Mouse (Mus musculus): ENCODE measurements at regions not wholly inside any gene's neighbourhood (a gene's known extent, or its start where the extent isn't known, plus 50 kb on each side); places are given as distances from the start of the nearest gene placed in this dataset.

DNA sequence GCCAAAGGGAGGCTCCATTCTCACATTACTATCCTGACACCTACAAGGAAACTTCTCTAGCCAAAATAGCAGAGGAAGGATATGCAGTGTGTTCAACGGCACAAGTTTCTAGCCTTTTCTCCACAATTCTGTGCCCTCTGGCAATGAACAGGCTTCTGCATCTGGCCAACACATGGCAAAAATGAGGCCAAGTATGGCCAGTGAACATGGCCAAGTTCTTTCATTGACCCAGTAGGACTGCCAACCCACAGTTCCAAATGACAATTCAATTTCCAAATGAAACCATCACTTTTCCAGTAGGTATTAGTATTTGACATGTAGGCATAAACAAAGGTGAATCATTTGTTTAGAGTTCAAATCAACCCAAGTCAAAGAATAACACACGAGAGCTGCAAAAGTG lies 208.8 kb downstream of the Gm11361 start:
- Histone ChIP-seq H3K9ac (ENCODE audit: low read depth, low read length) (no peak overlapping the region), H3K27ac (ENCODE audit: low read depth, low read length) (no peak overlapping the region), H3K4me1 (ENCODE audit: control insufficient read depth, insufficient read depth, low read length) (no peaks in the 10 kb centered on the region), H3K9me3 (ENCODE audit: control insufficient read depth, low read length) (no peaks in the 10 kb centered on the region), H3K4me2 (replicated peaks; ENCODE audit: low read depth, low read length) (no peak overlapping the region), H3K27me3 (ENCODE audit: control insufficient read depth, insufficient read depth, low read length) (no peaks in the 10 kb centered on the region), H3K36me3 (ENCODE audit: control insufficient read depth, insufficient read depth, low read length) (no peaks in the 10 kb centered on the region), H3K4me3 (ENCODE audit: low read length) (no peak overlapping the region)
- WGBS: 94% methylated on average over 2 of the region's 2 CpGs
- ATAC-seq (ENCODE audit: low FRiP score, low TSS enrichment): no peak

- Histone ChIP-seq H3K4me1 (ENCODE audit: control insufficient read depth, insufficient read depth, low read length) (no peaks in the 10 kb centered on the region), H3K4me2 (replicated peaks; ENCODE audit: low read depth, low read length) (no peak overlapping the region), H3K27me3 (ENCODE audit: control insufficient read depth, insufficient read depth, low read length) (no peaks in the 10 kb centered on the region), H3K9me3 (ENCODE audit: control insufficient read depth, low read length) (no peaks in the 10 kb centered on the region), H3K4me3 (ENCODE audit: low read length) (no peak overlapping the region), H3K9ac (ENCODE audit: low read depth, low read length) (no peak overlapping the region), H3K27ac (ENCODE audit: low read depth, low read length) (no peak overlapping the region), H3K36me3 (ENCODE audit: control insufficient read depth, insufficient read depth, low read length) (no peaks in the 10 kb centered on the region)
- no peak for ATAC-seq (ENCODE audit: low FRiP score, low TSS enrichment)
- 84% methylated on average over 2 of the region's 2 CpGs for WGBS
Observed at GRCm38 (mm10) chr13:28465187-28465880, 208.0 kb downstream of the Gm11361 start.

DNA sequence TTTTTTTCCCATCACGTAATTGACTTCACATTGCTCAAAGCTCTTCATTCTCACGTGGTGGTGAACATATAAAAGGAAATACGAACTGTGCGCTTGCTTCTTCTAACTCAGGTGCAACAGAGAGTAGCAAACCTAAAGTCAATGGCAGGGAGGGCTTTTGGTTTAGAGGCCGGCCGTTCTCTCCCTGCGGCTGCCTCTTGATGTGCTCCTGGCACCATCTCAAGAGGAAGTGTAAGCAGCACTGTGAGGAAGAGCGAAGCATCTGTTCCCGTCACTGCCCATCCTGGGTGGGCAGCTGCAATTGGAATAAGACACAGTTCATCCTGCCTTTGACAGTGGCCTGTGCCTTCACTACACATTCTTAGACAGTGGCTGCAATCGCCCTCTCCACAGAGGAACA lies 204.0 kb downstream of the Gm11361 start:
- H3K27ac ChIP-seq (ENCODE audit: low read depth, low read length): no peak overlapping the region
- no peaks in the 10 kb centered on the region for H3K27me3 ChIP-seq (ENCODE audit: control insufficient read depth, insufficient read depth, low read length)
- H3K9ac ChIP-seq (ENCODE audit: low read depth, low read length): no peak overlapping the region
- no peak for ATAC-seq (ENCODE audit: low FRiP score, low TSS enrichment)
- H3K4me1 ChIP-seq (ENCODE audit: control insufficient read depth, insufficient read depth, low read length): no peaks in the 10 kb centered on the region
- H3K9me3 ChIP-seq (ENCODE audit: control insufficient read depth, low read length): no peaks in the 10 kb centered on the region
- WGBS: 93% methylated on average over 10 of the region's 10 CpGs
- no peaks in the 10 kb centered on the region for H3K36me3 ChIP-seq (ENCODE audit: control insufficient read depth, insufficient read depth, low read length)
- H3K4me3 ChIP-seq (ENCODE audit: low read length): no peak overlapping the region
- H3K4me2 ChIP-seq (replicated peaks; ENCODE audit: low read depth, low read length): no peak overlapping the region

DNA sequence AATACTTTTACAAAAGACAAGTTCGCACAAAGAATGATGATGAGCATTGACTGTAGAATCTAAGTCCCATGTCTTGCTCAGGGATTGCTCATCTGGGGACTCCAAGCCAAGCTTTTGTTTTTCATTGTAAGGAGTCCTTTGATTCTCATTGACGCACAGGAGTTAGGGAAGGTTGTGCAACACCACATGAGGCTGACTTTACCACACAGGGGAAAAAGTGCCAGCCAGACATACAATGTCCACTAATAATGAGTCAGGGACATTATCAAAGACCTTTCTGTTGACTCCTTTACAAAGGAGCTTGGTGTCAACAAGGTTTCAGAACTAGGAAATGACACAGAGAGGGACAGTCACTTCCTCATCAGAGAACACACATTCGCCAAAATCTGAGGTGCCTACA lies 200.1 kb downstream of the Gm11361 start:
- H3K4me3 ChIP-seq (ENCODE audit: low read length): no peak overlapping the region
- no peaks in the 10 kb centered on the region for H3K36me3 ChIP-seq (ENCODE audit: control insufficient read depth, insufficient read depth, low read length)
- H3K27me3 ChIP-seq (ENCODE audit: control insufficient read depth, insufficient read depth, low read length): no peaks in the 10 kb centered on the region
- 88% methylated on average over 3 of the region's 3 CpGs for WGBS
- ATAC-seq (ENCODE audit: low FRiP score, low TSS enrichment): no peak
- H3K9ac ChIP-seq (ENCODE audit: low read depth, low read length): no peak overlapping the region
- no peaks in the 10 kb centered on the region for H3K9me3 ChIP-seq (ENCODE audit: control insufficient read depth, low read length)
- H3K4me2 ChIP-seq (replicated peaks; ENCODE audit: low read depth, low read length): no peak overlapping the region
- H3K4me1 ChIP-seq (ENCODE audit: control insufficient read depth, insufficient read depth, low read length): no peaks in the 10 kb centered on the region
- no peak overlapping the region for H3K27ac ChIP-seq (ENCODE audit: low read depth, low read length)

DNA sequence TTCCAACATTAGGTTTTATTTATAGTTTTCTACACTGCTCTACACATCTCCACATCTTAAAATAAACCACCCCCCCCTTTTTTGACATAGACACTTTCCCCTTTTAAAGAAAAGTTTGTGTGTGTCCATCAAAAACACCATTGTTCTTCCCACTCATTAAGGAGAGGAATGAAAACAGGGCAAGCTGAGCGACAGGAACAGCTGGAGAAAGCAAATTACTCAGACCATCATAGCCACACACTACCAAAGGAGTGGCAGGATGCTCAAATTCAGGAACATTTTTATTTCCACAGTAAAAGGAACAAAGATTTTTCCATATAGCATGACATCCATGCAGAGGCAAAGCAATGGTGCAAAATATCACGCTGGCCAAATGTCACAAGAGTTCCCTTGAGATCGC lies 198.6 kb downstream of the Gm11361 start:
- Histone ChIP-seq H3K4me3 (ENCODE audit: low read length) (no peak overlapping the region), H3K9ac (ENCODE audit: low read depth, low read length) (no peak overlapping the region), H3K27me3 (ENCODE audit: control insufficient read depth, insufficient read depth, low read length) (no peaks in the 10 kb centered on the region), H3K36me3 (ENCODE audit: control insufficient read depth, insufficient read depth, low read length) (no peaks in the 10 kb centered on the region), H3K4me2 (replicated peaks; ENCODE audit: low read depth, low read length) (no peak overlapping the region), H3K4me1 (ENCODE audit: control insufficient read depth, insufficient read depth, low read length) (no peaks in the 10 kb centered on the region), H3K9me3 (ENCODE audit: control insufficient read depth, low read length) (no peaks in the 10 kb centered on the region), H3K27ac (ENCODE audit: low read depth, low read length) (no peak overlapping the region)
- no peak for ATAC-seq (ENCODE audit: low FRiP score, low TSS enrichment)
- WGBS: 88% methylated on average over 3 of the region's 3 CpGs

DNA sequence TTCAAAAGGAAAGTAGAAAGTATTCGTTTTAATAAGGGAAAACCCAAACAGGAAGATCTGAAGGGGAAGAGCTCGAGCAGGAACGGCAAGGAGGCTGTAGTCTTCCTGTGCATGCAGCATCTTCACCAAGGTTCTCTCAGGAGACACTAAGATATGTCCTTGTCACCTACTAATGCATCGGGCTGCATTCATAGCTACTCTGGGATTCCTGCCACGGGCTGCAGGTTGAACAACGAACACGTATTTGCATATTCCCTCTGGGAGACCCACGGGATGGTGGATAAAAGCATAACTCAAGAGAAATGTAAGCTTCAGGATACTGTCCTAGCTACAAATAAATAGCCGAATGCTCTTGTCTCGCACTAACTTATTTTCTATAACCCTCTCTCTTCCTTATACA lies 197.7 kb downstream of the Gm11361 start:
- no peak for ATAC-seq (ENCODE audit: low FRiP score, low TSS enrichment)

GRCm38 (mm10) chr13:28450699-28451445 lies 193.5 kb downstream of the Gm11361 start:
- no peak overlapping the region for H3K27ac ChIP-seq (ENCODE audit: low read depth, low read length)
- no peaks in the 10 kb centered on the region for H3K27me3 ChIP-seq (ENCODE audit: control insufficient read depth, insufficient read depth, low read length)
- 81% methylated on average over 14 of the region's 14 CpGs for WGBS
- ATAC-seq (ENCODE audit: low FRiP score, low TSS enrichment): no peak
- no peak overlapping the region for H3K4me3 ChIP-seq (ENCODE audit: low read length)
- H3K9me3 ChIP-seq (ENCODE audit: control insufficient read depth, low read length): no peaks in the 10 kb centered on the region
- H3K4me1 ChIP-seq (ENCODE audit: control insufficient read depth, insufficient read depth, low read length): no peaks in the 10 kb centered on the region
- H3K4me2 ChIP-seq (replicated peaks; ENCODE audit: low read depth, low read length): no peak overlapping the region
- no peaks in the 10 kb centered on the region for H3K36me3 ChIP-seq (ENCODE audit: control insufficient read depth, insufficient read depth, low read length)
- no peak overlapping the region for H3K9ac ChIP-seq (ENCODE audit: low read depth, low read length)

More for the DNA sequence above, 197.7 kb downstream of the Gm11361 start:
- no peak overlapping the region for H3K4me2 ChIP-seq (replicated peaks; ENCODE audit: low read depth, low read length)
- no peaks in the 10 kb centered on the region for H3K4me1 ChIP-seq (ENCODE audit: control insufficient read depth, insufficient read depth, low read length)
- H3K9me3 ChIP-seq (ENCODE audit: control insufficient read depth, low read length): no peaks in the 10 kb centered on the region
- 89% methylated on average over 10 of the region's 10 CpGs for WGBS
- no peaks in the 10 kb centered on the region for H3K36me3 ChIP-seq (ENCODE audit: control insufficient read depth, insufficient read depth, low read length)
- no peak overlapping the region for H3K27ac ChIP-seq (ENCODE audit: low read depth, low read length)
- H3K27me3 ChIP-seq (ENCODE audit: control insufficient read depth, insufficient read depth, low read length): no peaks in the 10 kb centered on the region
- no peak overlapping the region for H3K4me3 ChIP-seq (ENCODE audit: low read length)
- H3K9ac ChIP-seq (ENCODE audit: low read depth, low read length): no peak overlapping the region

GRCm38 (mm10) chr13:28449026-28449425 lies 191.7 kb downstream of the Gm11361 start:
- H3K9me3 ChIP-seq (ENCODE audit: control insufficient read depth, low read length): no peaks in the 10 kb centered on the region
- WGBS: 89% methylated on average over 1 of the region's 1 CpGs
- no peak overlapping the region for H3K4me2 ChIP-seq (replicated peaks; ENCODE audit: low read depth, low read length)
- no peak overlapping the region for H3K27ac ChIP-seq (ENCODE audit: low read depth, low read length)
- no peaks in the 10 kb centered on the region for H3K4me1 ChIP-seq (ENCODE audit: control insufficient read depth, insufficient read depth, low read length)
- H3K9ac ChIP-seq (ENCODE audit: low read depth, low read length): no peak overlapping the region
- ATAC-seq (ENCODE audit: low FRiP score, low TSS enrichment): no peak
- no peaks in the 10 kb centered on the region for H3K36me3 ChIP-seq (ENCODE audit: control insufficient read depth, insufficient read depth, low read length)
- no peaks in the 10 kb centered on the region for H3K27me3 ChIP-seq (ENCODE audit: control insufficient read depth, insufficient read depth, low read length)
- no peak overlapping the region for H3K4me3 ChIP-seq (ENCODE audit: low read length)

DNA sequence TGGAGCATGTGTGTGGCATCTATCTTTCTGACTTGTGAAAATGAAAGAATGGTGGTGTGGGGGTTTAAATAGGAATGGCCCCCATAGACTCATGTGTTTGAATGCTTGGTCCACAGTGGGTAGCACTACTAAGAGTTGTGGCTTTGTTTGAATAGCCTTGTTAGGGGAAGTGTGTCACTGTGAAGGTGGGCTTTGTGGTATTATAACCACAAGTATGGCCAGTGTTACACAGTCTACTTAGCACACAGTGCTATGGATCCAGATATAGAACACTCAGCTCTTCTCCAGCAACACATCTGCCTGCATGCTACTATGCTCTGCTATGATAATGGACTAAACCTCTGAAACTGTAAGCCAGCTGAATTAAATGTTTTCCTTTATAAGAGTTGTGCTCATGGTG lies 184.9 kb downstream of the Gm11361 start:
- Histone ChIP-seq H3K4me3 (ENCODE audit: low read length) (no peak overlapping the region), H3K9ac (ENCODE audit: low read depth, low read length) (no peak overlapping the region), H3K9me3 (ENCODE audit: control insufficient read depth, low read length) (peaks cover 9% of the 10 kb centered on the region; the same call in 1 of the 2 replicates), H3K4me2 (replicated peaks; ENCODE audit: low read depth, low read length) (no peak overlapping the region), H3K27ac (ENCODE audit: low read depth, low read length) (no peak overlapping the region), H3K27me3 (ENCODE audit: control insufficient read depth, insufficient read depth, low read length) (no peaks in the 10 kb centered on the region), H3K4me1 (ENCODE audit: control insufficient read depth, insufficient read depth, low read length) (no peaks in the 10 kb centered on the region), H3K36me3 (ENCODE audit: control insufficient read depth, insufficient read depth, low read length) (no peaks in the 10 kb centered on the region)
- no peak for ATAC-seq (ENCODE audit: low FRiP score, low TSS enrichment)
